Mouse (Mus musculus) cerebellum, adult 8-10 months (tissue): Measurements from ENCODE around the gene 2410004B18Rik.
"Not testable (repeated sequence)": the region's sequence is repeated elsewhere in the genome, so short reads cannot be mapped to it uniquely, and the experiment has no call there.

Experiments used
- DNase-seq: peaks from one replicate; pipeline ENCODE4 v3.0.0; 2022

Gene 2410004B18Rik

GRCm38 (mm10) chr3:145965583-145965982, 27.8 kb downstream of the 2410004B18Rik start:
- not testable (repeated sequence) for DNase-seq

DNA sequence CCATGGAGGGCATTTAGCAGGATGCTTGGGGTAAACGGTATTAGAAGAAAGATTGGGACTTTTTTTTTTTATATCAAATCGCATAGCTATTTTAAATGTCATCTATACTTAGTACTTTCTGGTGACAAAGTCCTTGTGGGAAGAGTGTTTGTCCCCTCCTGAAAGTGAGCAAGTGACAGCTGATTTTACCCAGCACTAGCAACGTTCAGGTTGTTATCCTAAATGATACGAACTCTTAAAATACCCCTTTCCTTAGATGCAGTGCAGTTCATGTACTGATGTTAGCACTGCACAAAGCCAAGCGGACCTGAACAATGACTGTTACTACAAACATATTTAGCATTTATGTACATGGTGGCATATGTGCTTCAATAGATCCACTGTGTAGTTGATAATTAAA, 29.0 kb downstream of the 2410004B18Rik start:
- DNase-seq, result no peak

DNA sequence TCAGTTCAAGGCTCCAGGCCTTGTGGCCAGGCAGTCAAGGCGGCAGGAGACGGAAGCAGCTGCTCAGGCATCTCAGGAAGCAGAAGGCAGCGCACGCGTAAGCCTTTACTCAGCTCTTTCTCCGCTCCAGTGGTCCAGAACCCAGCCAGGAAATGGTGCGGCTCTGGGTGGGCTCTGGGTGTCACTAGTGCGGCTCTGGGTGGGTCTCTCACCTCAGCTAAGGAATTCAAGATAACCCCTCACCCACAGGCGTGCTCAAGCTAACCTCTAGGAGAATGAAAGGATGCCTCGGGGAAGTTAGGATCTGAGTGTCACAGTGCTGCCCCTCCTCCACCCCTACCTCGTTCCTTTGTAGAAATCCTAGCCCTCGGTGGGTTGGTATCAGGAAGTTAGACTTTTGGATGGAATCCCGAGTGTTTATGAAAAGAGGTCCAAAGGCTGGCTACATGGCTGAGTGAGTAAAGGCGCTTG, 31.3 kb downstream of the 2410004B18Rik start:
- DNase-seq, result no peak

DNA sequence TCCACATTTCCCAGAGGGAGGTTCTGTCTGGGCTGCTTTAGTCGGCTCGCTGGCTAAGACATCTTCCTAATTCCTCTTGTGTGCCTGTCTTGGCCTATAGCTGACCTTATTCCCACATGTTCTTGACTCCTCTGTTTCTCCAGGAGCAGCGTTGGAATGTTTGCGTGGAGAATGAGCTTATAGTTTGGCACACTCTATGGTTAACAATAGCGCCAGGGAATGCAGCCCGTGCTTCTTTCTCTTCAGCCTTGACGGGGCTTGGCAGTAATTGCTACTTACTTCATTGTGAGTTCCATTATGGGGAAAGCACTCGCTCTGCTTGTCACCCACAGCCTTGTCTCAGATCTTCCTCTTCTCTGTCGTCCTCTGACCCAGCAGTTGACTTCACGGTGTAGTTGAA, 33.7 kb downstream of the 2410004B18Rik start:
- DNase-seq, result no peak

DNA sequence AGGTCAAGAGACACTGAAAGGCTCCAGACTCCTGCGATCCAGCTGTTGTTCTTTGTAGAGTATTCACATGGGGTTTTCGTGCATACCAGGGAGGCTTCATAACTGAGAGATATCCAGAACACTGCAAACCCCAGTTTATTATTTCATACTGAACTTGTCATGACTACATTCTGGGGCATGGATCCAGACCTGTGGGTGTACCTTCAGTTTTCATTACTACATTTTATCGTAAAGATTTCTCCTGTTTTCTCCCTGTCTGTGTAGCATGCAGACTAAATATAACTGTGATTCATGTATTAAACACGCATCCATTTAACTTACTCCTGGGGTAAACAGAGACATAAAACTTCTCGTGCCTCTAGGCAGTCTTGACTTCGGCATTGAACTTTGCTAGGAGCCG, 37.2 kb downstream of the 2410004B18Rik start:
- DNase-seq, result no peak

DNA sequence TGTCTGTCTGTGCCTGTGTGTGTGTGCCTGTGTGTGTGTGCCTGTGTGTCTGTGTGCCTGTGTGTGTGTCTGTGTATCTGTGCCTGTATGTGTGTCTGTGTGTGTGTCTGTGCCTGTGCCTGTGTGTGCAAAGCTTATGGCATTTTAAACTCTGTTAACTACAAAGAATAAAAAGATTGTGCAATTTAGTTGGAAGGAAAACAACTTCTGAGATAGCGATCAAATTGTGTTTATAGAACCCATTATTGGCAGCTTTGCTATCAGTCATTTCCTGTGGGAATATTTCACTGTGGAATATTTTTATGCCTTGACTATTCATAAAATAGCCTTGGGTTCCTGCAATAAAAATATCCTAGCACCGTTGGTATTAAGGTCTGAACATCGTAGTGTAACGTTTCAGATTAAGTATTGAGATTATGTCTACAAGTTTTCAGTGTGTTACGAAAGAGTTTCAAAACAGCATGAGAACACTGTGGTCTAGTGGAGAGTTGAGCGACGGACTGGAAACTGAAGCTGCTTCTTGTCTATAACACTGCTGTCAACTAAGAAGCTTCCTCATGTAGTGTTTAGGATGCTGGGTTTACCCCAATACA, 47.6 kb downstream of the 2410004B18Rik start:
- no peak for DNase-seq

- no peak for DNase-seq
These were observed 48.6 kb downstream of the 2410004B18Rik start for GRCm38 (mm10) chr3:145986317-145987001.

DNA sequence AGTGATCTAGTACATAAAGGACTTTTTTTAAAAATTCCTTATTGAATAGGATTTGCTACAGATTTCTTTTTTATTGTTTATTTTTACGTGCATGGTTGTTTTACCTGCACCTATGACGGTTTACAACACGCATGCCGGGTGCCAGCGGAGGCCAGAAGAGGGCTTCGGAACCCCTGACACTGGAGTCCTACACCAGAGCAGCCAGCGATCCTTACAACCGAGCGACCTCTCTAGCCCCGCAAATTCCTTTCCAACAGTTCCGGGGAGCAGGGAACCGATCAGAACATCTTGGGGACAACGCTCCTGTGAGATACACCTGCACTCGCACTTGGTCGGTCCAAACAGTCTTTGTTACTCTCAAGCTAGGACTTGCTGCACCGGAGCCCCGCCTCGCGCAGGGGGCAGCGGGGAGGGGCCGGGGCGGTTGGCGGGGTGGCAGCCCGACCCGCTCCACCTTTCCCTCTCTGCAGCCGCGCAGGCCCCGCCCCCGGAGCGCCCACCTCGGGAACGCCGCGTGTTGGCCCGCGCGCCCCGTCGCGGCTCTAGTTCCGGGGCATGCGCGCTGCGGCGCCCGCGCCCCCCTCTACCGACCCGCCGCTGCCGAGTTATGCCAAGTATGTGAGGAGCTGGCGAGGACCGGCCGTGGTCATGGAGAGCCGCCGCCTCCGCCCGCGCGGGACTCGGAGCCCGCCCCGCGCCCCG, 49.6 kb downstream of the 2410004B18Rik start, which contains the start of gene Syde2:
Gene Syde2 (plus strand): TSS at position 603 of the 702 bp plus-strand sequence.
- peak; percentile 4 for DNase-seq

DNA sequence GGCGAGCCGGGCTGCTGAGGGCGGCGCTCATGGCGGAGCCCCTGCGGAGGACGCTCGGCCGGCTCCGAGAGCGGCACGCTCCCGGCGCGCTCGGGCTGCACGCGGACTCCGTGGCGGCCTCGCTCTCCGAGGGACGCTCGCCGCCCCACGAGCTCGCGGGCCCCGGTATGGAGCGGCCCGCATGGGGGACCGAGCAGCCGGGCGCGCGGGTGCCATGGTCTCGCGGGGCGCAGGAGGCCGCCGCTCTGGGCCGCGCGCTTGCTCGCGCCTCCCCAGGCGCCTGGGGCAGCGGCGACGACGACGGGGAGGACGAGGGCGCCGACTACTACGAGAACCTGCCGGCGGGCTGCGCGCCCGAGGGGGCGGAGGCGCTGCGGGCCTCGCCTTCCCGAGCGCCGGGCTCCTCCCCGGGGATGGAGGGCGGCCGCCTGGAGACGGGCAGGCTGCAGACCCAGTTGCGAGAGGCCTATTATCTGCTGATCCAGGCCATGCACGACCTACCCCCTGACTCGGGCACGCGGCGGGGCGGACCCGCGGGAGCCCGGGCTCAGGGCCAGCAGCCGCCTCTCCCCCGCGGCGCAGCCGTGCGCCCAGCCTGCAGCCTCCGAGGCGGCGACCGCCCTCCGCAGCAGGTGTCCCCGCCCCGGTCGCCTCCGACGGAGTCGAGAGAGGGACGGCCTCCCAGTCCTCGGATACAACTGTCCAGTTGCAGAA, 50.3 kb downstream of the 2410004B18Rik start:
- peak; percentile 5 for DNase-seq

- no peak for DNase-seq
These were observed 51.1 kb downstream of the 2410004B18Rik start for GRCm38 (mm10) chr3:145988684-145989575.

DNA sequence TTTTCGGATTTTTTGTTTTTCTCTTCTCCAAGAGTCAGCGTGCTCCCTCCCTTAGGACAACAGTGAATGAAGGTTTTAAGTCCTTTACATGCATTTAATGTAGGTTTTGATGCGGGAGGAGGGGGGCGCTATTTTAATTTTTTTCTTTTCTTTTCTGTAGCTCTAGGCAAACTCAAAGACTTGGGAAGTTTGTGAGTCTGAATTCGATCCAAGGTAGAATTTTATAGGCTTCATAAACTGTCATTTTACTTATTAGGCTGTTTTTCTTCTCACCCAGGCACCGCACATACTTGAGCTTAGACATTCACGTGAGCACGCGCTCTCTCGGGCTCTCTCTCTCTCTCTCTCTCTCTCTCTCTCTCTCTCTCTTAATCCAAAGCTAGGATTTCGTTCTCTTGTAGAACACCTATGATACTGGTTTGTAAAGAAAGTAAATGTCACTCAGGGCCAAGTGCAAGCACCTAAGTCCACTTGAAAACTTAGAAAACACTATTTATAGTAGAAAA, 51.8 kb downstream of the 2410004B18Rik start:
- DNase-seq, result no peak

DNA sequence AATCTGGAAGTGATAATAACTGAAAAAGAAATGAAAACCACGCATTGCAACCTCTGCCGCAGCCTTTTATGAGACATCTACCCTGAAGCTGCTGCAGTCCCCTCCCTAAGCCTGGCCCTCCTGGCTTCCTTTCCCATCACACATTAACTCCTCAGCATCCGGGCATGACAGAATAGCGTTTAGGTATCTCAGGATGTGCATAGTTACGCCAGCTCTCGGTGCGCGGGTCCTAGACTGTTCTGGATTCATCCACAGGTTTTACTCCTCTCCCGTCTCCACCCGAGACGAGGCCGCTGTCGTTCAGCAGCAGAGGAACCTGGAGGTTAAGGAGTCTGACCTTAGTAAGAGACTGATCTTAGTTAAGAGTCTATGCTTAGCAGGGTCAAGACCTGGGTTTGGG, 53.3 kb downstream of the 2410004B18Rik start:
- no peak for DNase-seq

DNA sequence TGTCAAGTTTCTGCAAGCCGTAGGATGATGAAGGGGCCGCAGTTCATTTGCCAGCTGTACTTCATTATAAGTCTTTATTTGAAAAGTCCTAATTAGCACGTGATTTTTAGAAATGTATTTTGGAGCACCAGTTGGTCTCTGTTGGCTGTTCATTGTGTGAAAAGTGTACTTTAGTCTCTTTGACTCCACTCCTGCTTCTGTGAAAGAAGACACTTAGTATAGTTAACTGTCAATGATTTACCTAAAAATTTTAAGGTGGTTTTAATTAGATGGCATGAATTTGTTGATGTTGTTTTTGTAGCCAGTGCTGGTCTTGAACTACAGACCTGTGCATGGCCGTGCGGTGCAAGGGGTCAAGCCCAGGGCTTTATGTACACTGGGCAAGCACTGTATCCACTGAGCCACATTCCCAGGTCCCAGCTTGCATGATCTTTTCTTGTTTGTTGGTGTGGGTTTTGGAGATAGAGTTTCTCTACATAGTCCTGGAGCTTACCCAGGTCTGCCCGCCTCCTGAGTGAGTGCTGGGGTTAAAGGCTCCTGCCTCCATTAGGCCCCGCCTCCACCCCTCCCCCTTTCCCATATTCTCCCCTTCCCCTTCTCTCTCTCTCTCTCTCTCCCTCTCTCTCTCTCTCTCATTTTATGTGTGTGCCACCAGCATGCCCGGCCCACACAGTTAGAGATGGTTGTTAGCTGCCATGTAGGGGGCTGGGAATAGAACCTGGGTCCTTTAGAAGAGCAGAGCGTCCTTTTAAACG, 54.3 kb downstream of the 2410004B18Rik start:
- DNase-seq, result no peak

- DNase-seq, result no peak
These were observed 55.0 kb downstream of the 2410004B18Rik start for GRCm38 (mm10) chr3:145992796-145993195.

DNA sequence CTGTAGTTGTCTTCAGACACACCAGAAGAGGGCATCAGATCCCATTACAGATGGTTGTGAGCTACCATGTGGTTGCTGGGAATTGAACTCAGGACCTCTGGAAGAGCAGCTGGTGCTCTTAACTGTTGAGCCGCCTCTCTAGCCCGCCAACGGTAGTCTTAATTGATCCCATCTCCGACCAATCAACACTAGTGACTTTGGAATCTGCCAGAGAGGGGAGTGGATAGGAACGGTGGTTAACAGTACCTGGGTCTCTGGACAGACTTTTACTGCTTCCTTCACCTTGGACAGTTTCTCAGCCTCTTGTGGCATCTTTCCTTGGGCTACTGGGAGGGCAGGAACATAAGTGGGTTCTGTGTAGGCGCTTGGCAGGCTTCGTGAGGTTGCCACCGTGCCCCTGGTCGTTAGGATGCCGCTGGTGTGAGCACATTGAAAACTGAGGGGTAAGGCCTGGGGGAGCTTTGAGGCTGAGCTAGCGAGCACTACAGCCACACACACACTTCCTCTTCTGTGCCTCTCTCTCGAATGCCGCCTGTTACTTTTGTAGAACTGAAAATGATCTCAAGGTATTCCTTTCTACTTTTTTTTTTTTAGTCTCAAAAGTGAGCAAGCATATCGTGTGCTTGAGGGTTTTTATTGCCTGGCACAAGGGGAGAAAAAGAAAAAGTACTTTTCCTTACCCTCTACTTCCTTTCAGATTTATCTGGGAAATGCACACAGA, 55.8 kb downstream of the 2410004B18Rik start:
- DNase-seq, result no peak
